Mouse (Mus musculus): ENCODE results near the gene Stra6l. TPM values are rescaled to one million over a fixed set of nuclear protein-coding genes. Genes with fewer than 3 reads are reported as not detected.

Gene Stra6l
- polyA plus RNA-seq, 1 experiment from 2014 or later = 7.1 TPM

DNA sequence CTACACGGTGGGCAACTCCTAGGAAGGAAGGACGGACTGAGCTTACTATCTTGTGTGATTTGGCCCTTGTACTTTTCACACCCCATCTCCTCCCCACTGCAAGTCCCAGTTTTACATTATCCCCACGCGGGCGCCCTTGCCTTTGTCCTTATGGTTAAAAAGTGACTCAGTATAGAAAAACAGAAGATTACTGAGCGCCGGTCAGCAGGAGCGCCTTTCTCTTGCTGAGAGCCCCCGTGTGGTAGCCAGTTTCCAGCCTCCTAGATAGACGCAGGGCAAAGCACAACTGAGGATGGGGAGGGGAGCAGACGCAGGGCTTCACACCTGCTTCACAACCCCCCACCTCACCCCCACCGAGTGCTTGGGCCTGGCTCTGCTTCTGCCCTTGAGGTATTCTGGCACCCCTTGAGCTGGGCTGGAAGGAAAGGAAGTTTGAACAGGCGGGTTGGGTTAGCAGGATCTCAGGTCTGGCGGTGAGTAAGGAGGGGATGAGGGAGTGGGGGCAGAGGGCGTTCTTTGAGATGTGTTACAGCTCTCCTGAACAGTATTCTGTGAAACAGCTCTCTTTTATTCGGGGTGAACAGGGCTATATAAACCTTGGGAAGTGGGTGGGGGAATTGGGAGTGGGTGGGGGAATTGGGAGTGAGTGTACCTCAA lies 48.1 kb downstream of the Stra6l start:
- Histone ChIP-seq H3K4me3 (replicated peaks) (no peak overlapping the region), H3K27ac (no peak overlapping the region), H3K27me3 (replicated peaks) (no peaks in the 10 kb centered on the region), H3K36me3 (no peaks in the 10 kb centered on the region), H3K4me1 (replicated peaks) (no peaks in the 10 kb centered on the region), H3K9me3 (no peaks in the 10 kb centered on the region), H3K9ac (no peak overlapping the region), H3K4me2 (replicated peaks) (0 out of 2 replicates have a peak overlapping the region, but pooled peaks have one; percentile 23)
- peak; percentile 53; the same call in 1 of the 2 replicates for ATAC-seq
- 12% methylated on average over 16 of the region's 16 CpGs for WGBS

DNA sequence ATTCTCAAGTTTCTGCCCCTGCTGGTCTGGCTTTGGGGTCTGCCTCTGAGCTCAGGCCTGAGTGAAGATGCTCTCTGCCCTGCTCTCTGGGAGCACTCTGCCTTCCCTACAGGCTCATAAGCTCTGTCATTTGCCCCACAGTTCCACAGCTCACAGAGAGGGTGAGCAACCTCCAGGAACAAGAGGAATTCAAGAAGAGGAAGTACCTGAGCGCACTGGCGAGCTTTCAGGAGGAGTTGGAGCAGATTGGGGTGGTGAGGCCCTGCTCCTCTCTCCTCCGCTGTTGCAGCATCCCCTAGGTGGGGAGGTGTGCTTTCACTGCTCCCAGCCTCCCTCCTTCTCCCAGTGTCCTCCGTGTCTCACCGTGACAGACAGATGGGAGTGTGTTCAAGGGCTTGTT lies 49.9 kb downstream of the Stra6l start:
- Histone ChIP-seq H3K36me3 (no peaks in the 10 kb centered on the region), H3K4me1 (replicated peaks) (no peaks in the 10 kb centered on the region), H3K27ac (no peak overlapping the region), H3K4me3 (replicated peaks) (no peak overlapping the region), H3K27me3 (replicated peaks) (no peaks in the 10 kb centered on the region), H3K4me2 (replicated peaks) (no peak overlapping the region), H3K9me3 (no peaks in the 10 kb centered on the region), H3K9ac (no peak overlapping the region)
- WGBS = 62% methylated on average over 5 of the region's 5 CpGs
- no peak for ATAC-seq

DNA sequence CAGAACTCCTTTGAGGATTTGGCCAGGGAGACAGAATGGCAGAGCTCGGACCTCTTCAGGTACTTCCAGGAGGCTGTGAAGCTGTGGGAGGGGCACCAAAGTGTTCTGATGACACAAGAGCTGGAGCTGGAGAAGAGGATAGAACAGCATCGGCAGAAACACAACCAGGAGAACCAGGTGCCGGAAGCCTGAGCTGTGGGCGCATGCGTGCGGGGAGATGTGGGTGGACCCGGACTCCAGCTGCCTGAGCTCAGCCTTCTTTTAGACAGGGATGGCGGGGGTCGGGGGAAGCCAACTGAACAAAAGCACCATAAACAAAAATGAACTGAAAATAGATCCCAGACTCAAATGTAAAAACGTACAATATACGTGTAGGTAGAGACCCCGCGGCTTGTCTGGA lies 60.8 kb downstream of the Stra6l start:
- WGBS = 79% methylated on average over 13 of the region's 13 CpGs
- no peaks in the 10 kb centered on the region for H3K9me3 ChIP-seq
- H3K4me2 ChIP-seq (replicated peaks) = no peak overlapping the region
- H3K9ac ChIP-seq = no peak overlapping the region
- no peaks in the 10 kb centered on the region for H3K27me3 ChIP-seq (replicated peaks)
- no peaks in the 10 kb centered on the region for H3K4me1 ChIP-seq (replicated peaks)
- H3K27ac ChIP-seq = no peak overlapping the region
- H3K36me3 ChIP-seq = no peaks in the 10 kb centered on the region
- ATAC-seq = no peak
- H3K4me3 ChIP-seq (replicated peaks) = no peak overlapping the region

DNA sequence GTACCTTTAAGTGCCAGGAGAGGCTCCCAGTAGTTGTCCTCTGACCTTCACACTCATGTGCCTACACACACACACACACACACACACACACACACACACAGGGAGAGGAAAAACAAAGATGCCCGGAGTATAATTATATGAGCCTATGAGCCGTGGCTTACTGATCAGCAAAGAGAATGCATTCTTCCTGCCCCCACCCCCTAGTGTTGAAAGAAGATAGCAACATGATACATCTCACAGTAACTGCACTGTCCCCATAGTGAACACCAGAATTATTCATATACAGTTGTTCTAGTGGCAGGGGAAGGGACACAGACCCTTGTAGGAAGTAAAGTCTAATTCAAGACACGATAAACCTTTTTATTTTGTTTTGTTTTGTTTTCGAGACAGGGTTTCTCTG lies 61.5 kb downstream of the Stra6l start:
- whole genome bisulfite sequencing = 66% methylated on average over 4 of the region's 4 CpGs
- Histone ChIP-seq H3K27me3 (replicated peaks) (no peaks in the 10 kb centered on the region), H3K4me2 (replicated peaks) (no peak overlapping the region)

DNA sequence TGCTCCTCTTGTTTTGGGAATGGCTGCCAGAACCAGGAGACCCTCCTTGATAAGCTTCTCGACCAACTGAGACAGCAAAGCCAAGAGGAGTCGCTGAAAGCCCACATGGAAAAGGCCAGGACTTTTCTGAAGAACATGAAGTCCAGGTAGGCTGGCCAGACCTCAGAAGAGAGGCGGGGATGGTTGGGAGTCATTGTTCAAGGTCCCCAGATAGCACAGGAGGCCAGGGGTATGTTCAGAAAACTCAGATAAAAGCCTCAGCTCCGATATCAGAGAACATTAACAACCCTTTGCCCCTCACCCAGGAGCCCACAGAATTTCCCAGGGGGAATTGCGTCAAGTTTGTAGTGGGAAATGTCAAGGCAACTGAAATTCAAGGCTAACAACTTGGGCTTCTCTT lies 62.8 kb downstream of the Stra6l start:
- Histone ChIP-seq H3K9ac (no peak overlapping the region), H3K4me1 (replicated peaks) (no peaks in the 10 kb centered on the region), H3K9me3 (no peaks in the 10 kb centered on the region), H3K36me3 (no peaks in the 10 kb centered on the region), H3K4me2 (replicated peaks) (no peak overlapping the region), H3K4me3 (replicated peaks) (no peak overlapping the region), H3K27me3 (replicated peaks) (no peaks in the 10 kb centered on the region), H3K27ac (no peak overlapping the region)
- peak; percentile 64 for ATAC-seq
- 60% methylated on average over 5 of the region's 5 CpGs for WGBS

More for the DNA sequence above, 61.5 kb downstream of the Stra6l start:
- H3K4me3 ChIP-seq (replicated peaks) = no peak overlapping the region
- no peak for ATAC-seq
- H3K36me3 ChIP-seq = no peaks in the 10 kb centered on the region
- no peak overlapping the region for H3K27ac ChIP-seq
- no peak overlapping the region for H3K9ac ChIP-seq
- no peaks in the 10 kb centered on the region for H3K4me1 ChIP-seq (replicated peaks)
- no peaks in the 10 kb centered on the region for H3K9me3 ChIP-seq

DNA sequence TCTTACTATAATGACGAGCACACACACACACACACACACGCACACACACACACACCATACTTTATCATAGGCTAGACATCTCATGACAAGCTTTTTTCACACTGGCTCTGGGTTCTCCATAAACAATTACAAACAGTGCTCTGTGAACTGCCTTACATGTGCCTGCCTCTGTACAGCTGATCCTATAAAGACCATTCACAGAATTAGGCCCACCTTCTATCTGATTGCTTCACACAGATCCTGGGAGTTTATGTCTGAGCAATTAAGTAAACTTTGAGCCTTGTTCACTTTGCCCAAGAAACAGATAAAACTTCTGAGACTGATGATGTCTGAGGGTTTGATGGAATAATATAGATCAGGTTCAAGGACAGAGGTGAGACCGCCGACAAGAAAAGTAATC lies 63.4 kb downstream of the Stra6l start:
- Histone ChIP-seq H3K4me3 (replicated peaks) (no peak overlapping the region), H3K27me3 (replicated peaks) (no peaks in the 10 kb centered on the region), H3K9me3 (no peaks in the 10 kb centered on the region), H3K27ac (no peak overlapping the region), H3K36me3 (no peaks in the 10 kb centered on the region), H3K9ac (no peak overlapping the region), H3K4me1 (replicated peaks) (no peaks in the 10 kb centered on the region), H3K4me2 (replicated peaks) (no peak overlapping the region)
- WGBS = 76% methylated on average over 4 of the region's 4 CpGs
- peak; percentile 53; the same call in 1 of the 2 replicates for ATAC-seq

DNA sequence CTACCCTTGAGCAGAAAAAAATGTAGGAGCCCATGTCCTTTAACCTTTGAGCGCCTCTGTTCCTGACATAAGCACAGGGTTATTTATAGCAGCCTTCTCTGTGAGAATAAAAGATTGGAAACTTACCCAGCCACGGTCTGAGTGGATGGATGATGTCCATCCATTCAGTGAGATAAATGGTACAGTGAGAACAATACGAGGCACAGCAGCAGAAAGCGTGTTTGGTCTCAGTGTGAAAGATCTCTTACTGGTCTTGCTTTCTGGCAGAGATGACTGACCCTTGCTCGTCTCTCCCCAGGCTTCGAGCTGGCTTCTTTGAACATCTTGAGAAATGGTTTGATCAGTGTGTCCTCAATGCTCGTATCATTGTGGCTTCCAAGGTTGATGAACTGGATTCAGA lies 68.6 kb downstream of the Stra6l start:
- Histone ChIP-seq H3K27ac (no peak overlapping the region), H3K36me3 (no peaks in the 10 kb centered on the region), H3K9ac (no peak overlapping the region), H3K9me3 (no peaks in the 10 kb centered on the region), H3K27me3 (replicated peaks) (no peaks in the 10 kb centered on the region), H3K4me2 (replicated peaks) (no peak overlapping the region), H3K4me1 (replicated peaks) (no peaks in the 10 kb centered on the region), H3K4me3 (replicated peaks) (no peak overlapping the region)
- ATAC-seq = no peak
- WGBS = 75% methylated on average over 7 of the region's 7 CpGs

DNA sequence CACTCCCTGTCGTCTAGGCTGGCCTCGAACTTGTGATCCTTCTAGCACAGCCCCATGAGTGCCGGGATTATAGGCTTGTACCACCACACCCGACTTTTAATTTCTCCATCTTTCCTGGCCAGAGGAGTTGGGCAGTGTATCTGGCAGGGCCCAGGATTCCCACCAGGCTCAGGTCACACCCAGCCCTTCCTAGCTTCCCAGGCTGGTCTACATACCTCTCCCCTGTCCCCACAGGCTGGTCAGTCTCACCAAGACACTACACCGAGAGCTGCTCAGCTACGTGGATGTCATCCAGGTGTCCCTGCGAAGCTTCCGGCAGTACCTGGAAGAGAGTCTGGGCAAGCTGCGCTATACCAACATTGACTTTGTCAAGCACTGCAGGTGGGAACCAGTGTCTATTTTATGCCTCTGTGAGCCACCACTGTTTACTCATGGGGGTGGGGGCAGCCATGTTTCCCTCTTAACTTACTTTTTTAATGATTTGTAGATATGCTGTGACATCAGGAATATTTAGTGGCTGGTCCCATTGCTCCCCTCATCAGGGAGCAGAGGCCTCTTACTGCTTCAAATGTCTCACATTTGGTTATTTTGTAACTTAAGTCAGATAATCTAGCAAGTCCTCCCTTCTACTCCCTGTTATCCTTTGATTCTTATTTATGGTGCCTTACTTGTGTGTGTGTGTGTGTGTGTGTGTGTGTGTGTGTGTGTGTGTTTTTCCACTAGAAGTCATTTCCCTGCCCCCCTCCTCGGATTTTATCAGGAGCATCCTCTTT lies 73.4 kb downstream of the Stra6l start:
- ATAC-seq = no peak
- Histone ChIP-seq H3K4me2 (replicated peaks) (no peak overlapping the region), H3K36me3 (no peaks in the 10 kb centered on the region), H3K27me3 (replicated peaks) (no peaks in the 10 kb centered on the region; the same call in 1 of the 2 replicates), H3K9ac (no peak overlapping the region), H3K27ac (no peak overlapping the region), H3K4me1 (replicated peaks) (no peaks in the 10 kb centered on the region), H3K4me3 (replicated peaks) (no peak overlapping the region), H3K9me3 (no peaks in the 10 kb centered on the region)
- 80% methylated on average over 10 of the region's 10 CpGs for WGBS

DNA sequence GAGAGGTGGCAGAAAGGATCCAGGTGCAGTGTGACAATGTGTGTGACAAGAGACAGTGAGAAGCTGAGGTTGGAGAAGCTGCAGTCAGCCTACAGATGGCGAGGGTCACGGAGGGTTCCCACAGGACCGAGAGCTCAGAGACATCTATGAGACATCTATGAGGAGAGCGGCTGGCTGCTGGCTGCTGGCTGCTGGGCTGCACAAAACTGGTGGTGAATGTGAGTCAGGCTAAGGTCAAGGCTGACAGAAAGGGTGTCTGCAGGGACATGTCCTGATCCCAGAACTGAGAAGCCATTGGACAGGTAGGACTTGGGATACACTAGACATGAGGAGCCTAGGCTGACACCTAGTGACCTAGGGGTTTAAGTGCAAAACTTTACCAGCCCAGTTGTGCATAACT lies 75.5 kb downstream of the Stra6l start:
- no peak for ATAC-seq
- Histone ChIP-seq H3K9ac (no peak overlapping the region), H3K9me3 (no peaks in the 10 kb centered on the region), H3K4me3 (replicated peaks) (no peak overlapping the region), H3K27me3 (replicated peaks) (no peaks in the 10 kb centered on the region; the same call in 1 of the 2 replicates), H3K4me2 (replicated peaks) (no peak overlapping the region), H3K36me3 (no peaks in the 10 kb centered on the region), H3K27ac (no peak overlapping the region), H3K4me1 (replicated peaks) (no peaks in the 10 kb centered on the region)
- 91% methylated on average over 4 of the region's 4 CpGs for WGBS

DNA sequence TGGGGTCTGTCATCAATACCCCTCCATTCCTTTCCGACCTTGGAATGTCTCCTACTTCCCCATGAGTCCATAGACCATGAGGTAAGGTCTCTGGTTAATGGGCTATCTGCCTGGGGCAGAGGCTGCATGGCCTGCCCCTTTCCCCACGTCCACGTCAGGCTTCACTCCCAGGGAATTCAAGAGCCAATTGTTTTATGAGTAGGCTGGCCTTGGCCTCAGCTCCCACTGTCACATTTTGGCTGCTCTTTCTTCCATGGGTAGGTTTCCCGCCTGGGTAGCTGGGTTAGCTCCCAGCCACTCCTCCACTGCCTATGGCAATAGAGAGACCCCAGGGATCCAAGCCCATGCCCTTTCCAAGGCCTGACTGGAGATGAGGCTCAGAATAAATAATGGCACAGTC lies 80.1 kb downstream of the Stra6l start:
- H3K9me3 ChIP-seq = no peaks in the 10 kb centered on the region
- ATAC-seq = no peak
- no peak overlapping the region for H3K4me3 ChIP-seq (replicated peaks)
- no peak overlapping the region for H3K4me2 ChIP-seq (replicated peaks)
- H3K9ac ChIP-seq = no peak overlapping the region
- H3K4me1 ChIP-seq (replicated peaks) = no peaks in the 10 kb centered on the region
- H3K27ac ChIP-seq = no peak overlapping the region
- H3K27me3 ChIP-seq (replicated peaks) = no peaks in the 10 kb centered on the region; the same call in 1 of the 2 replicates
- WGBS = 67% methylated on average over 4 of the region's 4 CpGs
- no peaks in the 10 kb centered on the region for H3K36me3 ChIP-seq

Data from intestine, embryonic 15.5 days (tissue).